Mouse (Mus musculus): ENCODE measurements around the gene Fam216a. TPM values are rescaled to one million over a fixed set of nuclear protein-coding genes. Genes with fewer than 3 reads are reported as not detected.

The Fam216a gene
- polyA plus RNA-seq, 1 experiment from 2014 or later, result 61.0 TPM

DNA sequence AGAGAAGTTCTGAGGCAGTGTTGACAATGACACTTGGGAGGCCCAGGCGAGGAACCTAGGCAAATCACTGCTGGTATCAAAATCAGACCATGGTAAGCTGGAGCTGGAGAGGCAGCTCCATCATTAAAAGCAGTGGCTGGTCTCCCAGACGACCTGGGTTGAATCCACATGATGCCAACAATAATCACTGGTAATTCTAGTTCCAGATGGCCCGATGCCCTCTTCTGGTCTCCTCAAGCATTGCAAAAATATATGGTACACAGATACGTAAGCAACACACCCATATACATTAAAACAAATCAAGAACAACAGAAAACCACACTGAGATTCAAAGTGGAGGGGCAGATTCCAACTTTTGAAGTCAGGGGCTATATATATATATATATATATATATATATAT lies 26.4 kb downstream of the Fam216a start:
- DNase-seq (ENCODE audit: low spot score) (no peak), ATAC-seq (replicated peaks; ENCODE audit: low FRiP score, low read depth) (no peak)
- 81% methylated on average over 4 of the region's 4 CpGs for WGBS

GRCm38 (mm10) chr5:122344260-122344659 lies 27.9 kb downstream of the Fam216a start:
- H3K36me3 ChIP-seq (ENCODE audit: insufficient read depth, low read length), result no peaks in the 10 kb centered on the region
- TF ChIP-seq CTCF (IDR thresholded peaks at IDR 0.05; ENCODE audit: low read depth), result peak; percentile 92
- H3K4me1 ChIP-seq (replicated peaks; ENCODE audit: insufficient read depth, low read length), result no peaks in the 10 kb centered on the region
- H3K9me3 ChIP-seq (replicated peaks; ENCODE audit: low read length), result no peaks in the 10 kb centered on the region
- ATAC-seq (replicated peaks; ENCODE audit: low FRiP score, low read depth), result 0 out of 2 replicates have a peak, but pooled peaks have one; percentile 66
- no peaks in the 10 kb centered on the region for H3K27me3 ChIP-seq (ENCODE audit: insufficient read depth, low read length)
- no peak overlapping the region for H3K4me3 ChIP-seq (replicated peaks; ENCODE audit: low read depth, low read length)
- WGBS, result 9% methylated on average over 5 of the region's 5 CpGs
- no peak overlapping the region for H3K27ac ChIP-seq
- DNase-seq (ENCODE audit: low spot score), result peak; percentile 87
- H3K9ac ChIP-seq (ENCODE audit: low read depth, low read length), result no peak overlapping the region
- no peak overlapping the region for H3K4me2 ChIP-seq (ENCODE audit: low read length)

More for the DNA sequence above, 26.4 kb downstream of the Fam216a start:
- TF ChIP-seq CTCF (IDR thresholded peaks at IDR 0.05; ENCODE audit: low read depth), result peak; percentile 11; the same call in 1 of the 2 replicates
- H3K4me3 ChIP-seq (replicated peaks; ENCODE audit: low read depth, low read length), result no peak overlapping the region
- H3K9me3 ChIP-seq (replicated peaks; ENCODE audit: low read length), result no peaks in the 10 kb centered on the region
- H3K27me3 ChIP-seq (ENCODE audit: insufficient read depth, low read length), result no peaks in the 10 kb centered on the region
- no peak overlapping the region for H3K9ac ChIP-seq (ENCODE audit: low read depth, low read length)
- H3K4me1 ChIP-seq (replicated peaks; ENCODE audit: insufficient read depth, low read length), result no peaks in the 10 kb centered on the region
- no peak overlapping the region for H3K4me2 ChIP-seq (ENCODE audit: low read length)
- H3K36me3 ChIP-seq (ENCODE audit: insufficient read depth, low read length), result no peaks in the 10 kb centered on the region
- no peak overlapping the region for H3K27ac ChIP-seq

DNA sequence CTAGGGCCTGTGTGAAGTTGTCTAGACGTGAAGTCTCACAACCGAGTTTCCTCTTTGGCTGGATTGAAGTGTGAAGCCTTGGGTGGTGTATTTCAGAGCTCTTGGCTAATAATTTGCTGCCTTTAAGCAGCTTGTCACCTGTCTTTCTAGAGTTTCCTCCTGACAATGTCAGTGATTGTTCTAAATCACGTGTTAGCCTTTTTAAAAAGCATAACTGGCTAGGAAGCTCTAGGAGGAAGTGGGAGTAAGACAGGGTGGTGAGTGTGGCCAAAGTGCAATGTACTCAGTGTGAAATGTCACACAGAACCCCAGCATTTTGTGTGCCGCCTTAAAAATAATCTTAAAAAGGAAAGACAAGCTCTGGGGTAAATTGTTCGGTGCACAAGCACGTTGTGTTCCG lies 28.4 kb downstream of the Fam216a start:
- H3K27ac ChIP-seq, result no peak overlapping the region
- WGBS, result 58% methylated on average over 7 of the region's 7 CpGs
- ATAC-seq (replicated peaks; ENCODE audit: low FRiP score, low read depth), result no peak

DNA sequence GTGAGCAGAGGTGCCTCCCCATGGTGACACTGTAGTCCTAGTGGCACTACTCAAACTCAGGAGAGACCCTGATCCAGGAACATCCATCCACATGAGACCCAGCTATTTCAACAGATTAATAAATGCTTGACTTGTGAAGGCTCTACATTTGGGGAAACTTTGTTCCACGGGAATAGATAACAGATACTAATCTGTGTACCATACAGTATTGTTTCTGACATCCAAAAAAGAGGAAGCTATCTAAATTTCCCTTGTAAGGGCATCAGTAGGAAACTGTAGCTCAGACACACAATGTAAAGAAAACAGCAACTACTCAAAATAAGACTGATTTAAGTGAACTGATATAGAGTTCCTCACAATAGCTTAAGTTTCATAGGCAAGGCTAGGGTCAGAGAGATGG lies 29.3 kb downstream of the Fam216a start:
- Histone ChIP-seq H3K9me3 (replicated peaks; ENCODE audit: low read length) (no peaks in the 10 kb centered on the region), H3K27me3 (ENCODE audit: insufficient read depth, low read length) (no peaks in the 10 kb centered on the region), H3K4me1 (replicated peaks; ENCODE audit: insufficient read depth, low read length) (no peaks in the 10 kb centered on the region), H3K36me3 (ENCODE audit: insufficient read depth, low read length) (no peaks in the 10 kb centered on the region), H3K9ac (ENCODE audit: low read depth, low read length) (no peak overlapping the region), H3K4me3 (replicated peaks; ENCODE audit: low read depth, low read length) (no peak overlapping the region), H3K27ac (no peak overlapping the region), H3K4me2 (ENCODE audit: low read length) (no peak overlapping the region)
- DNase-seq (ENCODE audit: low spot score) (no peak), ATAC-seq (replicated peaks; ENCODE audit: low FRiP score, low read depth) (no peak)
- WGBS, result 76% methylated on average over 1 of the region's 1 CpGs
- no peak for TF ChIP-seq CTCF (IDR thresholded peaks at IDR 0.05; ENCODE audit: low read depth)

More for the DNA sequence above, 28.4 kb downstream of the Fam216a start:
- H3K4me2 ChIP-seq (ENCODE audit: low read length), result no peak overlapping the region
- no peaks in the 10 kb centered on the region for H3K27me3 ChIP-seq (ENCODE audit: insufficient read depth, low read length)
- H3K4me3 ChIP-seq (replicated peaks; ENCODE audit: low read depth, low read length), result no peak overlapping the region
- no peak overlapping the region for H3K9ac ChIP-seq (ENCODE audit: low read depth, low read length)
- no peaks in the 10 kb centered on the region for H3K36me3 ChIP-seq (ENCODE audit: insufficient read depth, low read length)
- TF ChIP-seq CTCF (IDR thresholded peaks at IDR 0.05; ENCODE audit: low read depth), result no peak
- H3K4me1 ChIP-seq (replicated peaks; ENCODE audit: insufficient read depth, low read length), result no peaks in the 10 kb centered on the region
- H3K9me3 ChIP-seq (replicated peaks; ENCODE audit: low read length), result no peaks in the 10 kb centered on the region
- no peak for DNase-seq (ENCODE audit: low spot score)

DNA sequence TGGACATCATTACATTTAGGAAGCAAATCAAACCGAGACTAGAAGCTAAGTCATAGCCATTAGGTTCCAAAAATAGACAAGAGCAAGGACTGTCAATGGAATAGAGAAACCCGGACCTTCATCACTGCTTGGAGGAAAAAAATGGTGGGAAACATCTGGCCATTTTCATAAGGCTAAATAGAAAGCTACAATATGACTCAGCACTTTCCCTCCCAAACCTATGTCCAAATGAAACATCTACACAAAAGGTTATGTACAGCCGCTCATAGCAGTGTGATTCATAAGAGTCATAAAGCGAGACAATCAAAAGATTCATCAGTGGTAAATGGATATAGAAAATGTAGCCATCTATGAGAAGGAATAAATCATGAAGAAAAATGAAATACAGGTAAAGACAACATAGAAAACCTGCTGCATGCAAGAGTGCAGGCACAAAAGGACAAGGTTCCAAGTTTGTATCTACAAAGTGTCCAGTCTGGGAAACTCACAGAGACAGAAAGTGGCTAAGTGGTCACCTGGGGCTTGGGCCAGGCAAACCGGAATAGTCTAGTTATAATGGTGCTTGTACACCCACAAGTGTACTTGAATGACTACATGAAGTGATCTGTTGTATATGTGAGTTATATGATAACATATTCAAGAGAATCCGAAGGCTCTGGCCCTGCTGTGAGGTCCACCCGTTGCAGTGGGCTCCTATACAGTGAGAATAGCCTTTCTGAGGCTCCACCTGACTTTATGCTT lies 35.4 kb downstream of the Fam216a start:
- Histone ChIP-seq H3K9me3 (replicated peaks; ENCODE audit: low read length) (no peaks in the 10 kb centered on the region), H3K27me3 (ENCODE audit: insufficient read depth, low read length) (no peaks in the 10 kb centered on the region), H3K9ac (ENCODE audit: low read depth, low read length) (no peak overlapping the region), H3K27ac (no peak overlapping the region), H3K36me3 (ENCODE audit: insufficient read depth, low read length) (no peaks in the 10 kb centered on the region), H3K4me3 (replicated peaks; ENCODE audit: low read depth, low read length) (no peak overlapping the region), H3K4me1 (replicated peaks; ENCODE audit: insufficient read depth, low read length) (no peaks in the 10 kb centered on the region), H3K4me2 (ENCODE audit: low read length) (no peak overlapping the region)
- ATAC-seq (replicated peaks; ENCODE audit: low FRiP score, low read depth), result no peak
- WGBS, result 89% methylated on average over 7 of the region's 7 CpGs
- no peak for DNase-seq (ENCODE audit: low spot score)
- no peak for TF ChIP-seq CTCF (IDR thresholded peaks at IDR 0.05; ENCODE audit: low read depth)

DNA sequence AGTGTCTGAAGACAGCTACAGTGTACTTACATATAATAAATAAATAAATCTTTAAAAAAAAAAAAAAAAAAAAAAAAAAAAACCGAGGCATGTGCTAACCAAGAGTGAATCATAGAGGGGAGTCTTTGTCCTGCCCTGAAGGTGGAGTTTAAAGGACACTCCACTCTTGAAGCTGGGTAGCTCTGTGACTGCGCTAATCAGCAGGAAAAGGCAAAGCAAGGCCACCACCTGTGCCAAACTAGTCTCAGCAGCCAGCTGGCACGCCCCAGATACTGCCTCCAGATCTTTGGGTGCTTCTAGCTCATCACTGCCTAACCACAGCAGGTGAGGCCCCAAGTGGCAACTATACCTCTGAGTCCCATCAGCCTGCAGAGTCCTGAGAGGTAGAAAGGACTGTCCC lies 37.5 kb downstream of the Fam216a start:
- H3K9ac ChIP-seq (ENCODE audit: low read depth, low read length), result no peak overlapping the region
- no peak overlapping the region for H3K4me3 ChIP-seq (replicated peaks; ENCODE audit: low read depth, low read length)
- no peaks in the 10 kb centered on the region for H3K27me3 ChIP-seq (ENCODE audit: insufficient read depth, low read length)
- ATAC-seq (replicated peaks; ENCODE audit: low FRiP score, low read depth), result no peak
- H3K4me2 ChIP-seq (ENCODE audit: low read length), result no peak overlapping the region
- H3K4me1 ChIP-seq (replicated peaks; ENCODE audit: insufficient read depth, low read length), result no peaks in the 10 kb centered on the region
- no peak for TF ChIP-seq CTCF (IDR thresholded peaks at IDR 0.05; ENCODE audit: low read depth)
- 80% methylated on average over 3 of the region's 3 CpGs for WGBS
- DNase-seq (ENCODE audit: low spot score), result no peak
- H3K36me3 ChIP-seq (ENCODE audit: insufficient read depth, low read length), result no peaks in the 10 kb centered on the region
- no peak overlapping the region for H3K27ac ChIP-seq
- H3K9me3 ChIP-seq (replicated peaks; ENCODE audit: low read length), result no peaks in the 10 kb centered on the region
